Mouse (Mus musculus) myocyte (in vitro differentiated cells): ENCODE measurements around the gene Plcb4. TPM values are rescaled to one million over a fixed set of nuclear protein-coding genes. Genes with fewer than 3 reads are reported as not detected.

Experiments
- H3K27me3 ChIP-seq: one replicate; pipeline ENCODE4 v1.6.1; 2011; ENCODE audit not compliant: control insufficient read depth, insufficient read depth, insufficient read length
- H3K36me3 ChIP-seq: one replicate; pipeline ENCODE4 v1.6.1; 2011; ENCODE audit not compliant: control insufficient read depth, insufficient read depth
- H3K4me2 ChIP-seq: one replicate; pipeline ENCODE4 v1.6.1; 2011; ENCODE audit warnings: low read depth, control low read depth
- H3K4me3 ChIP-seq: one replicate; pipeline ENCODE4 v1.5.1; 2011; ENCODE audit warnings: mild to moderate bottlenecking, control low read depth, moderate library complexity
- H3K79me2 ChIP-seq: one replicate; pipeline ENCODE4 v1.6.1; 2011; ENCODE audit not compliant: control insufficient read depth, insufficient read depth
- H3ac ChIP-seq: one replicate; pipeline ENCODE4 v1.6.1; 2011; ENCODE audit not compliant: control insufficient read depth, insufficient read length
- CEBPB ChIP-seq: IDR thresholded peaks from 2 replicates; pipeline ENCODE4 v1.6.1; 2011; ENCODE audit warnings: mild to moderate bottlenecking, moderate library complexity; ENCODE audit not compliant: poor library complexity, insufficient read depth, severe bottlenecking
- E2F4 ChIP-seq: IDR thresholded peaks from one replicate; pipeline ENCODE4 v1.6.1; 2011; ENCODE audit warnings: mild to moderate bottlenecking, control low read depth, moderate library complexity; ENCODE audit not compliant: insufficient read depth
- MAX ChIP-seq: IDR thresholded peaks from one replicate; pipeline ENCODE4 v1.6.1; 2011; ENCODE audit warnings: low read depth, mild to moderate bottlenecking, control low read depth
- MYOD1 ChIP-seq, 3 experiments: IDR thresholded peaks; one replicate each; pipeline ENCODE4 v1.6.1; 2011; ENCODE audit warnings: control low read depth in 2 of 3, low read depth in 2 of 3, mild to moderate bottlenecking in 2 of 3, moderate library complexity in 1 of 3; ENCODE audit not compliant: insufficient read length in 2 of 3, control insufficient read depth in 1 of 3
- MYOG ChIP-seq, 3 experiments: IDR thresholded peaks; one replicate each; pipeline ENCODE4 v1.6.1; 2011; ENCODE audit warnings: control low read depth in 2 of 3, low read depth in 2 of 3, mild to moderate bottlenecking in 2 of 3; ENCODE audit not compliant: insufficient read length in 2 of 3, control insufficient read depth in 1 of 3, insufficient read depth in 1 of 3
- POLR2A ChIP-seq: IDR thresholded peaks from one replicate; pipeline ENCODE4 v1.6.1; 2011; ENCODE audit warnings: low read depth, mild to moderate bottlenecking, control low read depth, moderate library complexity; ENCODE audit not compliant: insufficient read length
- POLR2AphosphoS2 ChIP-seq: IDR thresholded peaks from one replicate; pipeline ENCODE4 v1.6.1; 2011; ENCODE audit warnings: low read depth, control low read depth; ENCODE audit not compliant: insufficient read length
- REST ChIP-seq: IDR thresholded peaks from one replicate; pipeline ENCODE4 v1.6.1; 2011; ENCODE audit warnings: mild to moderate bottlenecking, control low read depth, moderate library complexity; ENCODE audit not compliant: insufficient read depth, insufficient read length
- SRF ChIP-seq: IDR thresholded peaks from one replicate; pipeline ENCODE4 v1.6.1; 2011; ENCODE audit warnings: low read depth; ENCODE audit not compliant: control insufficient read depth, insufficient read length
- TCF12 ChIP-seq: IDR thresholded peaks from one replicate; pipeline ENCODE4 v1.6.1; 2011; ENCODE audit warnings: mild to moderate bottlenecking, control low read depth; ENCODE audit not compliant: poor library complexity, insufficient read depth, severe bottlenecking
- TCF3 ChIP-seq: IDR thresholded peaks from one replicate; pipeline ENCODE4 v1.6.1; 2011; ENCODE audit warnings: low read depth, control low read depth; ENCODE audit not compliant: insufficient read length
- USF1 ChIP-seq: IDR thresholded peaks from one replicate; pipeline ENCODE4 v1.6.1; 2011; ENCODE audit warnings: low read depth, mild to moderate bottlenecking, control low read depth, moderate library complexity
- polyA plus RNA-seq: library from polyadenylated mRNA; unstranded; fragments of >200 nt; fragmentation: generic; extraction: Trizol; gene quantifications from one replicate; pipeline ENCODE4 v1.2.1, GENCODE M21; 2012; ENCODE audit warnings: missing spikeins

The Plcb4 gene
- polyA plus RNA-seq, 1 experiment: 5.3 TPM

- no peaks in the 10 kb centered on the region for H3K36me3 ChIP-seq
- H3K79me2 ChIP-seq: no peaks in the 10 kb centered on the region
- H3K4me2 ChIP-seq: peak overlapping the region; percentile 65
- H3ac ChIP-seq: no peak overlapping the region
- no peak overlapping the region for H3K4me3 ChIP-seq
- TF ChIP-seq TCF3 (no peak), TCF12 (no peak), E2F4 (no peak)
- no peaks in the 10 kb centered on the region for H3K27me3 ChIP-seq
These were observed 52.5 kb downstream of the Plcb4 start for GRCm38 (mm10) chr2:135711049-135711924.

GRCm38 (mm10) chr2:135711925-135712288, 53.1 kb downstream of the Plcb4 start:
- no peaks in the 10 kb centered on the region for H3K79me2 ChIP-seq
- H3K36me3 ChIP-seq: no peaks in the 10 kb centered on the region
- H3K4me2 ChIP-seq: peak overlapping the region; percentile 65
- no peak overlapping the region for H3ac ChIP-seq
- no peak overlapping the region for H3K4me3 ChIP-seq
- TF ChIP-seq REST (no peak), CEBPB (peak; percentile 100)
- no peaks in the 10 kb centered on the region for H3K27me3 ChIP-seq

GRCm38 (mm10) chr2:135712331-135712730, 53.5 kb downstream of the Plcb4 start:
- peak overlapping the region; percentile 65 for H3K4me2 ChIP-seq
- no peaks in the 10 kb centered on the region for H3K27me3 ChIP-seq
- TF ChIP-seq POLR2AphosphoS2: no peak
- no peak for TF ChIP-seq REST
- TF ChIP-seq POLR2A: no peak
- no peak for TF ChIP-seq USF1
- no peak for TF ChIP-seq MYOD1 (IDR thresholded peaks at IDR 0.05; ENCODE audit: control insufficient read depth in 1 of 3, insufficient read length in 2 of 3, low read depth in 2 of 3)
- no peak for TF ChIP-seq TCF12
- no peak for TF ChIP-seq TCF3
- TF ChIP-seq E2F4: no peak
- TF ChIP-seq MAX: no peak
- no peak for TF ChIP-seq MYOG (IDR thresholded peaks at IDR 0.05; ENCODE audit: control insufficient read depth in 1 of 3, insufficient read depth in 1 of 3, insufficient read length in 2 of 3, low read depth in 2 of 3)
- TF ChIP-seq CEBPB: no peak
- TF ChIP-seq SRF: no peak
- H3K4me3 ChIP-seq: no peak overlapping the region
- H3ac ChIP-seq: no peak overlapping the region
- H3K36me3 ChIP-seq: no peaks in the 10 kb centered on the region
- no peaks in the 10 kb centered on the region for H3K79me2 ChIP-seq

GRCm38 (mm10) chr2:135712921-135713320, 54.1 kb downstream of the Plcb4 start:
- Histone ChIP-seq H3K4me2 (no peak overlapping the region), H3K79me2 (no peaks in the 10 kb centered on the region), H3K4me3 (no peak overlapping the region), H3K27me3 (no peaks in the 10 kb centered on the region), H3ac (no peak overlapping the region), H3K36me3 (no peaks in the 10 kb centered on the region)
- TF ChIP-seq POLR2AphosphoS2 (no peak), USF1 (no peak), MYOG (IDR thresholded peaks at IDR 0.05; ENCODE audit: control insufficient read depth in 1 of 3, insufficient read depth in 1 of 3, insufficient read length in 2 of 3, low read depth in 2 of 3) (no peak), E2F4 (no peak)

GRCm38 (mm10) chr2:135716180-135716579, 57.4 kb downstream of the Plcb4 start:
- Histone ChIP-seq H3ac (no peak overlapping the region), H3K27me3 (no peaks in the 10 kb centered on the region), H3K4me3 (no peak overlapping the region), H3K79me2 (no peaks in the 10 kb centered on the region), H3K4me2 (no peak overlapping the region), H3K36me3 (no peaks in the 10 kb centered on the region)
- TF ChIP-seq SRF: no peak
- no peak for TF ChIP-seq REST
- TF ChIP-seq E2F4: no peak
- no peak for TF ChIP-seq POLR2A
- TF ChIP-seq MYOD1 (IDR thresholded peaks at IDR 0.05; ENCODE audit: control insufficient read depth in 1 of 3, insufficient read length in 2 of 3, low read depth in 2 of 3): no peak
- TF ChIP-seq POLR2AphosphoS2: no peak
- no peak for TF ChIP-seq TCF12
- TF ChIP-seq TCF3: no peak
- no peak for TF ChIP-seq USF1
- no peak for TF ChIP-seq MAX
- no peak for TF ChIP-seq CEBPB
- no peak for TF ChIP-seq MYOG (IDR thresholded peaks at IDR 0.05; ENCODE audit: control insufficient read depth in 1 of 3, insufficient read depth in 1 of 3, insufficient read length in 2 of 3, low read depth in 2 of 3)
